Mouse (Mus musculus) retina, embryonic 14.5 days (tissue): ENCODE data around the gene Tbc1d14.

ENCODE experiments used
- DNase-seq: peaks from one replicate; pipeline ENCODE4 v3.0.0-alpha.2; 2015; ENCODE audit warnings: low spot score

The Tbc1d14 gene

GRCm38 (mm10) chr5:36462810-36463209 is 130.3 kb downstream of the Tbc1d14 start:
- peak; percentile 88 for DNase-seq

- DNase-seq, result no peak
Measured at GRCm38 (mm10) chr5:36461231-36461630, 131.8 kb downstream of the Tbc1d14 start.

- no peak for DNase-seq
Measured at GRCm38 (mm10) chr5:36460712-36461111, 132.4 kb downstream of the Tbc1d14 start.

GRCm38 (mm10) chr5:36458926-36459325 is 134.2 kb downstream of the Tbc1d14 start:
- peak; percentile 78 for DNase-seq

- DNase-seq, result no peak
Measured at GRCm38 (mm10) chr5:36457706-36458105, 135.4 kb downstream of the Tbc1d14 start.

- no peak for DNase-seq
Measured at GRCm38 (mm10) chr5:36452821-36453220, 140.3 kb downstream of the Tbc1d14 start.

GRCm38 (mm10) chr5:36451872-36452389 is 141.1 kb downstream of the Tbc1d14 start:
- DNase-seq, result peak; percentile 39

GRCm38 (mm10) chr5:36451119-36451518 is 142.0 kb downstream of the Tbc1d14 start:
- no peak for DNase-seq

- DNase-seq, result no peak
Measured at GRCm38 (mm10) chr5:36449710-36450358, 143.2 kb downstream of the Tbc1d14 start.

- DNase-seq, result no peak
Measured at GRCm38 (mm10) chr5:36447872-36448271, 145.2 kb downstream of the Tbc1d14 start.

GRCm38 (mm10) chr5:36446166-36446890 is 146.7 kb downstream of the Tbc1d14 start:
- DNase-seq, result no peak

- no peak for DNase-seq
Measured at GRCm38 (mm10) chr5:36445028-36445427, 148.0 kb downstream of the Tbc1d14 start.

- DNase-seq, result no peak
Measured at GRCm38 (mm10) chr5:36444611-36445010, 148.5 kb downstream of the Tbc1d14 start.

- DNase-seq, result no peak
Measured at GRCm38 (mm10) chr5:36440741-36441140, 152.3 kb downstream of the Tbc1d14 start.
